Mouse (Mus musculus): Measurements from ENCODE around the gene Atg14.

DNA sequence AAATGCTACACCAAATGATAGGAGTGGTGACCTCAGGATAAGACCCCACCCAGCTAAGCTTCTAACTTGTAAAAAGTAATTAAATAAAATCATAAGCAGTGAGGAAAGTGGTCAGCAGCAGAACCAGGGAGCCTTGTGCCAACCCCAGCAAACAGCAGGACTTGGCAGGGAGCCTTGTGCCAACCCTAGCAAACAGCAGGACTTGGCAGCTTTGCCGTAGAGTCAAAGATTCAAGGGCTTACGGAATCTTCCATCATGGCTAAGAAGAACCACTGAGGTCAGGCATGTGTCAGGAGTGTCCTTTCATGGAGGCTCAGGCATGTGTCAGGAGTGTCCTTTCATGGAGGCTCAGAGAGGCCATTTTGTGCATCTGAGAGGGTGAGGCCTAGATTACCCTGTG lies 7.6 kb upstream of the Atg14 start:
- TF ChIP-seq CTCF (IDR thresholded peaks at IDR 0.05; ENCODE audit: extremely low read depth, insufficient read depth, low read length), result no peak
- TF ChIP-seq POLR2A (IDR thresholded peaks at IDR 0.05; ENCODE audit: extremely low read depth, insufficient read depth, low read length), result no peak

Data from cortical plate, adult 2 months (tissue).